Mouse (Mus musculus) stomach, postnatal 0 days (tissue): ENCODE data around the gene AI854703. TPM values are rescaled to one million over a fixed set of nuclear protein-coding genes. Genes with fewer than 3 reads are reported as not detected.

ENCODE experiments used
- ATAC-seq: fragments of 200-750 bp; cut with Nextera tagmentation; 2 replicates; pipeline ENCODE4 v1.8.0; 2017; ENCODE audit not compliant: low FRiP score, low TSS enrichment
- DNase-seq: peaks from one replicate; pipeline ENCODE4 v3.0.0-alpha.2; 2016; ENCODE audit warnings: low spot score
- H3K27ac ChIP-seq: fragments of 300-500 bp; sonication (generic); replicated peaks from 2 replicates; pipeline ENCODE4 v1.5.1; 2014; ENCODE audit warnings: mild to moderate bottlenecking, control low read depth
- H3K27me3 ChIP-seq: fragments of 300-500 bp; sonication (generic); 2 replicates; pipeline ENCODE4 v1.6.1; 2014; ENCODE audit warnings: low read length; ENCODE audit not compliant: control insufficient read depth, insufficient read depth
- H3K36me3 ChIP-seq: fragments of 300-500 bp; sonication (generic); 2 replicates; pipeline ENCODE4 v1.6.1; 2014; ENCODE audit warnings: low read length, mixed read lengths; ENCODE audit not compliant: control insufficient read depth, insufficient read depth
- H3K4me1 ChIP-seq: fragments of 300-500 bp; sonication (generic); replicated peaks from 2 replicates; pipeline ENCODE4 v1.6.1; 2014; ENCODE audit warnings: antibody characterized with exemption; ENCODE audit not compliant: control insufficient read depth, insufficient read depth
- H3K4me2 ChIP-seq: fragments of 300-500 bp; sonication (generic); replicated peaks from 2 replicates; pipeline ENCODE4 v1.6.1; 2014; ENCODE audit warnings: low read depth, mild to moderate bottlenecking, control low read depth, moderate library complexity
- H3K4me3 ChIP-seq: fragments of 300-500 bp; sonication (generic); 2 replicates; pipeline ENCODE4 v1.5.1; 2014; ENCODE audit warnings: low read depth, low read length, control low read depth
- H3K9ac ChIP-seq: fragments of 300-500 bp; sonication (generic); 2 replicates; pipeline ENCODE4 v1.6.1; 2014; ENCODE audit warnings: mild to moderate bottlenecking, low read length, control low read depth, mixed read lengths
- H3K9me3 ChIP-seq: fragments of 300-500 bp; sonication (generic); 2 replicates; pipeline ENCODE4 v1.6.1; 2016; ENCODE audit warnings: low read length; ENCODE audit not compliant: control insufficient read depth
- CTCF ChIP-seq: IDR thresholded peaks from 2 replicates; pipeline ENCODE4 v1.5.1; 2016; ENCODE audit warnings: antibody characterized with exemption, low read depth, mild to moderate bottlenecking, moderate library complexity
- EP300 ChIP-seq: optimal IDR thresholded peaks from 2 replicates; pipeline ENCODE3; 2016; ENCODE audit warnings: antibody characterized with exemption
- WGBS: fragments of 180-500 bp; shearing (Covaris S2); extraction: QIAGEN DNeasy Blood & Tissue Kit; methylation state at CpG from one replicate; pipeline ENCODE4 v1.1.7; 2014; 5-methylcytosine and 5-hydroxymethylcytosine counted together
- polyA plus RNA-seq: library from polyadenylated mRNA; unstranded; fragments of >200 nt; fragmentation: Nextera tagmentation; extraction: Ambion mirVana; gene quantifications from 2 replicates; pipeline ENCODE4 v1.2.1, GENCODE M21; 2015

AI854703 gene
- polyA plus RNA-seq, 1 experiment from 2014 or later, result 0.76 TPM

- Histone ChIP-seq H3K9ac (no peak overlapping the region), H3K36me3 (no peaks in the 10 kb centered on the region), H3K4me1 (no peaks in the 10 kb centered on the region), H3K4me2 (no peak overlapping the region), H3K27me3 (no peaks in the 10 kb centered on the region), H3K9me3 (no peaks in the 10 kb centered on the region), H3K27ac (no peak overlapping the region), H3K4me3 (no peak overlapping the region)
- ATAC-seq, result no peak
- DNase-seq, result no peak
- 17% methylated on average over 4 of the region's 4 CpGs for WGBS
- TF ChIP-seq EP300 (no peak), CTCF (peak; percentile 82)
Measured at GRCm38 (mm10) chr6:48642764-48643292, 16.3 kb downstream of the AI854703 start.

DNA sequence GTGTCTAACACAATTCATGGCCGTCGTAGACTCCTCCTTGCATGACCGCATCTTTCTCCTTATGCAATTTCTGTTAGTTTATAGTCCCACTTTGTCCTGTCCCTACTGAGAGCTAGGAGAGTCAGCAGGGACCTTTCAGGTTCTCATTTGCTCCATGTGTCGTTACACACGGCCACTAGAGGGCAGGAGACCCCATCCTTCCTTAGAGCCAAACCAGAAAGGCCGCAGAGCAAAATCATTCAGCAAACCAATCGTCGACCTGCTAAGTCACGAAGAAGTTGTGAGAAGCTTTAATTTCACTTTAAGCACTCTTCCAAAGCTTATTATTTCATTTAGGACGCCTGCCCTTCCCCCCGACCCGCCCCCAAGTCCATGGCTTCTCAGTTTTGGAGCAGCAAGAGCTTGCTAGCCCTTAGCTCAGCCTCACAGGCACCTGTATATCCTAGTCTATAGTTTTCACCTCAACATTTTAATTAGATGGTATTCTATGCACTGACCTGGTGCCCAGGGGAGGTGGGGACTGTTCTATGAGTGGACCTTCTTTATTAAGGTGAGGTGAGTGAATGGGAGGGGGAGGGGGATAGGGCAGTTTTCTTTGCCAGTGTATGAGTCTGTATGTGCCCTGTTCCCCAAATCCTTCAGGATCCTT lies 19.2 kb downstream of the AI854703 start:
- 7% methylated on average over 12 of the region's 12 CpGs for WGBS
- Histone ChIP-seq H3K36me3 (no peaks in the 10 kb centered on the region), H3K9me3 (no peaks in the 10 kb centered on the region), H3K4me3 (no peak overlapping the region), H3K27me3 (no peaks in the 10 kb centered on the region), H3K9ac (no peak overlapping the region), H3K4me1 (no peaks in the 10 kb centered on the region), H3K4me2 (no peak overlapping the region), H3K27ac (no peak overlapping the region)
- TF ChIP-seq CTCF (peak; percentile 93), EP300 (no peak)
- ATAC-seq, result peak; percentile 59
- DNase-seq, result peak; percentile 75

GRCm38 (mm10) chr6:48646309-48646690 lies 19.7 kb downstream of the AI854703 start:
- no peak for ATAC-seq
- Histone ChIP-seq H3K4me2 (no peak overlapping the region), H3K4me3 (no peak overlapping the region), H3K27me3 (no peaks in the 10 kb centered on the region), H3K4me1 (no peaks in the 10 kb centered on the region), H3K36me3 (no peaks in the 10 kb centered on the region), H3K27ac (no peak overlapping the region), H3K9me3 (no peaks in the 10 kb centered on the region), H3K9ac (no peak overlapping the region)
- WGBS, result 69% methylated on average over 4 of the region's 4 CpGs
- TF ChIP-seq EP300 (no peak), CTCF (no peak)
- no peak for DNase-seq

DNA sequence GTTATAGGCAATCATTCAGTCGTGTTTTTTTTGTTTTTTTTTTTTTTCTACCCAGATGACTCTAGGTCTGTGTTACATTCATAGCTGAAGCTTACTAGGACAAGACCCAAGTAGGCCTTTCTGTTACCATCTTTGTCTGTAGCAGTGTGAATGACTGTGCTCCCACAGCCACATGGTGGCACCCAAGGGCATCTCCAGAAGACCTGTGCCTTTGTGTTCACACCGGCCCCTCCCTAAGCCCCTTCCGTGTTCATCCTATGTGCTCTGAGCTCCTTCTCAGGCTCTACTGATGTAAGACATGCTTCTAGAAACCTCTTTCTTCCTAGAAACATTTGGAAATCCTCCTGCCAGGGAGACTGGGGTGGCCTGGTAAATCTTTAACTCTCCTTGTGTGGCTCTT lies 20.4 kb downstream of the AI854703 start, which contains the start of gene Gimap8:
TSS of gene Gimap8 (plus strand) at position 240 of the 400 bp plus-strand sequence.
- no peak for DNase-seq
- peak; percentile 45; the same call in 1 of the 2 replicates for ATAC-seq
- WGBS, result 44% methylated on average over 3 of the region's 3 CpGs
- Histone ChIP-seq H3K27ac (no peak within 1 kb of the TSS), H3K4me2 (no peak within 1 kb of the TSS), H3K4me1 (no peaks in the 10 kb centered on the region), H3K36me3 (no peaks in the 10 kb centered on the region), H3K9me3 (no peaks in the 10 kb centered on the region), H3K4me3 (no peak within 1 kb of the TSS), H3K27me3 (no peaks in the 10 kb centered on the region), H3K9ac (no peak within 1 kb of the TSS)
- TF ChIP-seq EP300, result no peak
- TF ChIP-seq CTCF, result peak; percentile 68

DNA sequence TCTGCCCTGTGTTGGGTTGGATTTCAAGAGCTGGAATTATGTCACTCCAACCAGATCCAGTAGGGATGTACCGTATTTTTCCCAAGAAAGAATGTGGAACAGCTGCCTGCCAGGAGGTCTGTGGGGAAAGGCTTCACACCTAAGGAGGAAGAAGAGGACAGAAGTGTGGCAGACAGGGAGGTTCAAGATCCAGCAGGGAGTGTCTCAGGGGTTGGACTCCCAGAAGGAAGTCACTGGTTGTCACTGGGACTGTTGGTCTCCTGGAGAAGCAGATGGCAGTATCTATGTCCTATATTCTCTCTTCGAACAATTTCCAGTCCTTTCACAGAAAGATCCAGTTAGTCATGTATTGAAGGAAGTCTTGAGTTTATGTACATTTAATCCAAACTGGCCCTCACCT lies 21.0 kb downstream of the AI854703 start:
- no peak for ATAC-seq
- no peak overlapping the region for H3K9ac ChIP-seq
- whole genome bisulfite sequencing, result 85% methylated on average over 2 of the region's 2 CpGs

GRCm38 (mm10) chr6:48648779-48649178 lies 22.2 kb downstream of the AI854703 start:
- H3K4me2 ChIP-seq, result no peak overlapping the region
- 87% methylated on average over 4 of the region's 4 CpGs for WGBS
- no peaks in the 10 kb centered on the region for H3K36me3 ChIP-seq
- no peak for TF ChIP-seq EP300
- no peak for TF ChIP-seq CTCF
- H3K9me3 ChIP-seq, result no peaks in the 10 kb centered on the region
- no peak overlapping the region for H3K9ac ChIP-seq
- no peak overlapping the region for H3K27ac ChIP-seq
- H3K4me3 ChIP-seq, result no peak overlapping the region
- no peaks in the 10 kb centered on the region for H3K27me3 ChIP-seq
- DNase-seq, result no peak
- H3K4me1 ChIP-seq, result no peaks in the 10 kb centered on the region
- ATAC-seq, result no peak

More for the DNA sequence above, 21.0 kb downstream of the AI854703 start:
- no peak overlapping the region for H3K4me3 ChIP-seq
- H3K27ac ChIP-seq, result no peak overlapping the region
- no peaks in the 10 kb centered on the region for H3K36me3 ChIP-seq
- H3K9me3 ChIP-seq, result no peaks in the 10 kb centered on the region
- H3K4me2 ChIP-seq, result no peak overlapping the region
- DNase-seq, result no peak
- no peaks in the 10 kb centered on the region for H3K27me3 ChIP-seq
- TF ChIP-seq EP300 (no peak), CTCF (no peak)
- H3K4me1 ChIP-seq, result no peaks in the 10 kb centered on the region
